Mouse (Mus musculus) forebrain, embryonic 16.5 days (tissue): Measurements from ENCODE around the gene Dcun1d4. TPM values are rescaled to one million over a fixed set of nuclear protein-coding genes. Genes with fewer than 3 reads are reported as not detected.
"Not testable (repeated sequence)": the region's sequence is repeated elsewhere in the genome, so short reads cannot be mapped to it uniquely, and the experiment has no call there.

Experiments
- ATAC-seq: fragments of 200-750 bp; cut with Nextera tagmentation; 2 replicates; pipeline ENCODE4 v1.8.0; 2017; ENCODE audit warnings: mild to moderate bottlenecking, moderate library complexity
- H3K27ac ChIP-seq: fragments of 300-500 bp; sonication (generic); 2 replicates; pipeline ENCODE4 v1.5.1; 2014; ENCODE audit warnings: low read length, control low read depth
- H3K27me3 ChIP-seq: fragments of 300-500 bp; sonication (generic); replicated peaks from 2 replicates; pipeline ENCODE4 v1.6.1; 2014; ENCODE audit warnings: low read length; ENCODE audit not compliant: control insufficient read depth, insufficient read depth
- H3K36me3 ChIP-seq: fragments of 300-500 bp; sonication (generic); 2 replicates; pipeline ENCODE4 v1.6.1; 2014; ENCODE audit not compliant: control insufficient read depth, insufficient read depth
- H3K4me1 ChIP-seq: fragments of 300-500 bp; sonication (generic); replicated peaks from 2 replicates; pipeline ENCODE4 v1.6.1; 2014; ENCODE audit warnings: low read length; ENCODE audit not compliant: control insufficient read depth, insufficient read depth
- H3K4me2 ChIP-seq: fragments of 300-500 bp; sonication (generic); 2 replicates; pipeline ENCODE4 v1.6.1; 2014; ENCODE audit warnings: mild to moderate bottlenecking, low read length, control low read depth
- H3K4me3 ChIP-seq: fragments of 300-500 bp; sonication (generic); replicated peaks from 2 replicates; pipeline ENCODE4 v1.5.1; 2014; ENCODE audit warnings: mild to moderate bottlenecking, low read length, control low read depth
- H3K9ac ChIP-seq: fragments of 300-500 bp; sonication (generic); replicated peaks from 2 replicates; pipeline ENCODE4 v1.6.1; 2014; ENCODE audit warnings: low read depth, low read length, control low read depth
- H3K9me3 ChIP-seq: fragments of 300-500 bp; sonication (generic); 2 replicates; pipeline ENCODE4 v1.6.1; 2016; ENCODE audit warnings: low read length; ENCODE audit not compliant: control insufficient read depth
- whole genome bisulfite sequencing: fragments of 180-500 bp; shearing (Covaris S2); extraction: QIAGEN DNeasy Blood & Tissue Kit; methylation state at CpG from one replicate; pipeline ENCODE4 v1.1.7; 2014; 5-methylcytosine and 5-hydroxymethylcytosine counted together
- polyA plus RNA-seq: library from polyadenylated mRNA; unstranded; fragments of >200 nt; fragmentation: Nextera tagmentation; extraction: Ambion mirVana; gene quantifications from 2 replicates; pipeline ENCODE4 v1.2.1, GENCODE M21; 2015

The Dcun1d4 gene
- polyA plus RNA-seq, 1 experiment from 2014 or later = 46.5 TPM

DNA sequence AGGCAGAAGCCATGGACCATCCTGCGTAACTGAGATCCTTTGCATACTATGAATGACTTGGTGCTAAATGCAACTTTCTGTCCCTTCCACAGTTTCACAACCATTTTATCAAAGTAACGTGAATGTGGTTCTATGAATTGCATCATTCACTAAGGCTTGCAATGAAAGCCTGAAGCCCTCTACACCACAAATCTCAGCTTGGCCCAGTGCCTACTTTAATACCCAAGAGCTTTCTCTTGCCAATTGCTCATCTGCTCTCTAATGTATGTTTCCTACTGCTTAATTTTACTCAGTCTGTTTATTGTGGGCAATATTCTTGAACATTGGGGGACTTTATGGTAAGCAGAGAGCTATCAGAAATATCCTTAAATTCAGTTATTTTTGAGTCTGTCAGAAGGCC lies 92.0 kb downstream of the Dcun1d4 start:
- WGBS = 76% methylated on average over 2 of the region's 2 CpGs

GRCm38 (mm10) chr5:73573789-73574188 lies 93.0 kb downstream of the Dcun1d4 start:
- H3K4me2 ChIP-seq = no peak overlapping the region
- no peak overlapping the region for H3K9ac ChIP-seq
- H3K9me3 ChIP-seq = no peaks in the 10 kb centered on the region
- H3K27me3 ChIP-seq = no peaks in the 10 kb centered on the region
- H3K27ac ChIP-seq = no peak overlapping the region
- ATAC-seq = no peak
- 78% methylated on average over 7 of the region's 7 CpGs for WGBS
- peaks cover 4% of the 10 kb centered on the region for H3K4me1 ChIP-seq
- H3K36me3 ChIP-seq = no peaks in the 10 kb centered on the region
- no peak overlapping the region for H3K4me3 ChIP-seq

More for the DNA sequence above, 92.0 kb downstream of the Dcun1d4 start:
- no peaks in the 10 kb centered on the region for H3K9me3 ChIP-seq
- H3K36me3 ChIP-seq = no peaks in the 10 kb centered on the region
- H3K27ac ChIP-seq = no peak overlapping the region
- H3K4me1 ChIP-seq = peaks cover 4% of the 10 kb centered on the region
- H3K4me3 ChIP-seq = no peak overlapping the region
- H3K9ac ChIP-seq = no peak overlapping the region
- no peak overlapping the region for H3K4me2 ChIP-seq
- no peak for ATAC-seq
- H3K27me3 ChIP-seq = no peaks in the 10 kb centered on the region

DNA sequence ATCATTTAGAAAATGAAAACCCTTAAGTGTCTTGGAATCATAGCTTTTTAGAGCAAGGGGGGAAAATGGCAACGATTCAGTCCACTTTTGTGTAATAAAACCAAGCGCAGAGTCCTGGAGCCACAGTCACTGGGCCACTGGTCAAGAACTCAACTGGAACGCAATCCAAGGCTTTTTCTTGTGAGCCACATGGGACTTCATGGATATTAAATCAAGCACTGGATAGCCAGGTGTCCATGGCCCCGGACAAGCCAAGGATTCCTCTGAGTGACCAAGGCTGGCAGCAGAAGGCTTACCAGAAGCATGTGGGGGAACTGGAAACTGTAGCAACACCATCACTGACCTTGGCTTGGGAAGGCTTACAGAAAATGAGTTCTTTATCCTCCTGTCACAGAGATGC lies 93.8 kb downstream of the Dcun1d4 start:
- WGBS = 78% methylated on average over 4 of the region's 4 CpGs
- no peaks in the 10 kb centered on the region for H3K36me3 ChIP-seq

GRCm38 (mm10) chr5:73576708-73577107 lies 95.9 kb downstream of the Dcun1d4 start:
- ATAC-seq = peak; percentile 55; the same call in 1 of the 2 replicates
- H3K4me2 ChIP-seq = no peak overlapping the region
- peaks cover 4% of the 10 kb centered on the region for H3K4me1 ChIP-seq
- no peak overlapping the region for H3K4me3 ChIP-seq
- no peak overlapping the region for H3K9ac ChIP-seq
- H3K9me3 ChIP-seq = no peaks in the 10 kb centered on the region
- H3K27ac ChIP-seq = no peak overlapping the region
- no peaks in the 10 kb centered on the region for H3K27me3 ChIP-seq
- H3K36me3 ChIP-seq = no peaks in the 10 kb centered on the region
- WGBS = 63% methylated on average over 7 of the region's 7 CpGs

More for the DNA sequence above, 93.8 kb downstream of the Dcun1d4 start:
- H3K4me2 ChIP-seq = no peak overlapping the region
- no peak overlapping the region for H3K4me3 ChIP-seq
- no peak overlapping the region for H3K27ac ChIP-seq
- H3K9ac ChIP-seq = no peak overlapping the region
- no peaks in the 10 kb centered on the region for H3K9me3 ChIP-seq
- no peak for ATAC-seq
- no peaks in the 10 kb centered on the region for H3K27me3 ChIP-seq
- H3K4me1 ChIP-seq = peaks cover 4% of the 10 kb centered on the region

DNA sequence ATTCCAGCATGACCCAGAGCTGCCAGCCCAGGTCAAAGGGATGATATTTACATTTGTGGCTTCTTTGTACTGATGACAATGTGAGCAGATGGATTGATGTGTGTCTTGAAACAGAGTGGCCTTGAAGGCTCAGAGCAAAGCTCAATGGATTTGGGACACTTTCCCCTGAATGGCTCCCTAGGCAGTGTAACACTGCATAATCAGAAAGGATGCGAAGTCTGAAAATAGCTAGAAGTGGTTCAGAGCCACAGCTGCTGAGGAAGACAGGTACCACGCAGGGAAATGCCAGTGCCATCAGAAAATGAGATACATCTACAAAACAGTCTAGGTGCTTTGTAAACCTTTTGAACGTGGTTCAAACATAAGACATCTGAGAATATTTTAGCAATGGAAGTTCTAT lies 97.3 kb downstream of the Dcun1d4 start:
- Histone ChIP-seq H3K4me2 (no peak overlapping the region), H3K36me3 (no peaks in the 10 kb centered on the region), H3K9ac (no peak overlapping the region), H3K27me3 (no peaks in the 10 kb centered on the region), H3K27ac (no peak overlapping the region), H3K9me3 (no peaks in the 10 kb centered on the region; the same call in 1 of the 2 replicates), H3K4me1 (peaks cover 4% of the 10 kb centered on the region), H3K4me3 (no peak overlapping the region)
- ATAC-seq = no peak
- 77% methylated on average over 3 of the region's 3 CpGs for WGBS

DNA sequence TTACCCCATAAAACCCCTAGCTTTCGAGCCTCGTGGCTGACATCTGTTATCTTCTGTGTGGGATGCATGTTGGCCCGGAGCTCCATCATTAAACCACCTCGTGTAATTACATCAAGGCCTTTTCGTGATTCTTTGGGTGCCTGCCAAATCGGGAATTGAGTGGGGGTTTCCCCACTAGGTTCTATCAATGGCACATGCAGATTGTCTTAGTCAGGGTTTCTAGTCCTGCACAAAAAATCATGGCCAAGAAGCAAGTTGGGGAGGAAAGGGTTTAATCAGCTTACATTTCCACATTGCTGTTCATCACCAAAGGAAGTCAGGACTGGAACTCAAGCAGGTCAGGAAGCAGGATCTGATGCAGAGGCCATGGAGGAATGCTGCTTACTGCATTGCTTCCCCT lies 103.2 kb downstream of the Dcun1d4 start:
- not testable (repeated sequence) for H3K9ac ChIP-seq, H3K27ac ChIP-seq, H3K27me3 ChIP-seq, ATAC-seq, H3K36me3 ChIP-seq, H3K4me1 ChIP-seq, H3K4me2 ChIP-seq, H3K4me3 ChIP-seq, H3K9me3 ChIP-seq
- 27% methylated on average over 6 of the region's 6 CpGs for WGBS

DNA sequence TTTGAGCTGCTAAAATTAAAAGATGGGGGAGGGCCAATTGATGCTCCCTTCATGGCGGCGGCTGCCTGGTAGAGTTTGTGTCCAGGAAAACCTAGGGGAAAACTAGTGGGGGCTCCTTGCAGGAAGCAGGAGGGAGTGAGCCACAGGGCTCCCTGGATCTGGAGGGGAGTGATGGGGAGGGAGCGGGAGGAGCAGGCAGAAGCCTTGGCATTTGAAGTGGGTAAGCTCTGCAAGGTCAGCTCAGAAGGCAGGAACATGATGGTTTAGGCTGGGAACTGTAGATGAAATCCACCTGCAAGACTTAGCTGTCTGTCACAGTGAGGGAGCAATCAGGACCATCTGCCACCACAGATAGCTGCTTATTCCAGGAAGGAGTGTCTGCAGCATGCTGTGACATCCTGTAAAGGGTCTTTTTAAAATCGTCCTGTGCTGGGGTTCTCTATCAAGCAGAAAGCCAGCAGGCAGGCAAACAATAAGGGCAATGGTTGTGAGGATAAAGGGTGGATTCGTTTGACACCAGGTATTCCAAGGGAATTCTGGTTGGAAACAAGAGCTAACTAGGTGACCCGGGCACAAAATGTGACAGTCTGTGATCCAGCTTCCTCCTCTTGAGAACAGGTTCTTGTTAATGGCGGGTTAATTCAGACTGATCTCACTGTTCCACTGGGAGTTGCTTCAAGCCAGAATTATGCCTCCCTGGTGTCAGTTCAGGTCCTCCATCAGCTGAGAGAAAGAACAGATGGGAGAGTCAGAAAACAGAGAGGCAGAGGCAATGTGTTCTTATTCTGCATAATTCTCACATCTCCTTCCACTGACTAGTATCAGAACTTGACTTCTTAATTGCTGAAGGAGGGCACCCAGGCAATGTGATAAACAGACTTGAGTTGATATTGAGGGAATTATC lies 104.7 kb downstream of the Dcun1d4 start:
- Histone ChIP-seq H3K9me3 (no peaks in the 10 kb centered on the region; the same call in 1 of the 2 replicates), H3K4me2 (no peak overlapping the region), H3K27ac (peak overlapping the region; percentile 76), H3K9ac (no peak overlapping the region), H3K36me3 (no peaks in the 10 kb centered on the region), H3K4me3 (no peak overlapping the region), H3K27me3 (no peaks in the 10 kb centered on the region), H3K4me1 (peaks cover 9% of the 10 kb centered on the region)
- 21% methylated on average over 7 of the region's 7 CpGs for WGBS
- peak; percentile 83 for ATAC-seq

DNA sequence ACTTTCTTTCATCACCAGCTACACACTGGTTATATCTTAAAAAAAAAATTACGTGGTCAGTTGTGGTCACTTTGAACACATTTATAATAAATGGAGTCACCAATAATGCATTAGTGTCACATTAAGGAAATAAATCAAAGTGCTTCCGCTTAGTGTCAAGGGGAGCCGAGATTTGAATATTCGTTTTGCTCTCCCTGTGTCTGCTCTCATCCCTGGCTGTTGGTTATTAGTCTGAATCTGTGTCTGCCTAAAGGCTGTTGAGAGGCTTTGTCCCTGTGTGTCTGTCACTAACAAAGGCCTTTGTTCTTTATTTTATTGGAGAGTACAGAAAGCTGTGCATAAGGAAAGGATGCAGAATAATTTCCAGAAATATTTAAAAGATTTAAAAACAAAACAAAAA lies 105.8 kb downstream of the Dcun1d4 start:
- Histone ChIP-seq H3K36me3 (no peaks in the 10 kb centered on the region), H3K27ac (no peak overlapping the region), H3K27me3 (no peaks in the 10 kb centered on the region), H3K9me3 (no peaks in the 10 kb centered on the region; the same call in 1 of the 2 replicates), H3K9ac (no peak overlapping the region), H3K4me2 (no peak overlapping the region), H3K4me1 (peaks cover 9% of the 10 kb centered on the region), H3K4me3 (no peak overlapping the region)
- ATAC-seq = no peak
- 67% methylated on average over 4 of the region's 4 CpGs for WGBS

DNA sequence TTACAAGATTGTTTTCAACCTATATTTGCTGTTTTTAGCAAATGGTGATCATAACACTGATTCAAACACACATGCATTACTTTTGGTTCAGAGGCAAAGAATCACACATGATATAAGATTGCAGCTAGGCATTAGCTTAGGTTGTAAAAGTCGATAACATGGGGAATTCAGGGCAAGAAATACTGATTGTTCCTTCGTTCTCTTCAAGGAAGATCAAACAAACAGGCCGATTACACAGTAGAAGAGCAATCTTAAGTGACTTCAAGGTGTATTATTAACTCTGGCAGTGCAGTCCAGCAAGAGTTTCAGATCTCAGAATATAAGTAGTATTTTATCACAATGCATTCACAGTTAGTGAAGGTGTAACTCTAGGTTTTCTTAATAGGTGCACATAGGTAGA lies 106.3 kb downstream of the Dcun1d4 start:
- no peak overlapping the region for H3K9ac ChIP-seq
- H3K4me1 ChIP-seq = peaks cover 9% of the 10 kb centered on the region
- H3K36me3 ChIP-seq = no peaks in the 10 kb centered on the region
- no peak overlapping the region for H3K27ac ChIP-seq
- no peaks in the 10 kb centered on the region for H3K27me3 ChIP-seq
- whole genome bisulfite sequencing = 81% methylated on average over 3 of the region's 3 CpGs
- H3K4me2 ChIP-seq = no peak overlapping the region
- ATAC-seq = no peak
- no peak overlapping the region for H3K4me3 ChIP-seq
- no peaks in the 10 kb centered on the region; the same call in 1 of the 2 replicates for H3K9me3 ChIP-seq
